Mouse (Mus musculus) ovary, postnatal 10 days (tissue): ENCODE results near the gene Stk39.
A peak's percentile ranks its signal among the peaks of the same experiment; 100 is the strongest.

Experiments
- DNase-seq: peaks from one replicate; pipeline ENCODE4 v3.0.0; 2022; ENCODE audit warnings: low spot score

The Stk39 gene

DNA sequence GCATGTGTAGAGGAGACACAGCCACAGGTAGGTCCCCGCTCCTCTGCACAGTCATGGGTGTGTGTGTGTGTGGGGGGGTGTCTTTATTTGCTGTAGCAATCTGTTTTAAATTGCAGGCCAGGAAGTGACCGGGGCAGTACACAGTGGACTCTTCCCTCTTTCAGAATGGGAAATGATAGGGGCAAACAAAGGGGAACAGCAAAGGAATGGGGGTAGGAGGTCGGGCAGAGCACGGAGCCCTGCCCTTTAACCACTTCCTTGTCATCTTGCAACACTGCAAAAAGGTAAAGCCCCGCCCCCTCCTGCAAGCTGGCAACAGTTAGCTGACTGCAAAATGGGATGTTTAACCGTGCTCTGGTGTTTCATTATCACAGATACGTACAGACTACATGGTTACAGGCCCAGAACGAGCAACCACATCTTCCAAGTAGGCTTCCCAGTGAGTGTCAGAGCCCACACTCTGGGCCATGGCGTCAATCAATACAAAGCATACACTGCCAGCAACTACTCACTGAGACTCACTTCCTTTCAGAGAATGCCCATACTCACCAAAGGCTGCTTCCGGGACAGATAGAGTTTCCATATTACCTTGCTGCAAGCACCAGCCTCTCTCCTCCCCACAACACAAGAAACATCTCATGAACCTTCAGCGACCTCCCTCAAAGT is 89.5 kb downstream of the Stk39 start:
- DNase-seq = no peak

DNA sequence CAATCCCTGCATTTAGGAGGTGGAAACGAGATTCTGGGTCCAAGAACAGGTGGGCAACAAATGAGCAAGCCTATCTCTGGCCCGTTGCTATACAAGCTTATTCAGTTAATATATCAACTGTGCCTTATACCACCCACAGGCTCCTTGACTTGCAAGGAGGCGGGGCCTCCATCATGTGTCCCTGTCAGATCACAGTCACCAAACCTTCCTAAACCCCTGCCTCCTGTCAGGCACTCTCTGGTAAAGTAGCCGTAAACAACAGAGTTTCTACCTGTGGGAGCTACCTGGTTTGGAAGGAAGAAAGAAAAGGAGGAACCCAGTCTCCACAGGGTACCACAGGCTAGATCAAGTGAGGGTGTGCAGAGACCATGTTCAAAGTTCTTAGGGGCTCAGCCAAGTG is 90.2 kb downstream of the Stk39 start:
- DNase-seq = no peak

DNA sequence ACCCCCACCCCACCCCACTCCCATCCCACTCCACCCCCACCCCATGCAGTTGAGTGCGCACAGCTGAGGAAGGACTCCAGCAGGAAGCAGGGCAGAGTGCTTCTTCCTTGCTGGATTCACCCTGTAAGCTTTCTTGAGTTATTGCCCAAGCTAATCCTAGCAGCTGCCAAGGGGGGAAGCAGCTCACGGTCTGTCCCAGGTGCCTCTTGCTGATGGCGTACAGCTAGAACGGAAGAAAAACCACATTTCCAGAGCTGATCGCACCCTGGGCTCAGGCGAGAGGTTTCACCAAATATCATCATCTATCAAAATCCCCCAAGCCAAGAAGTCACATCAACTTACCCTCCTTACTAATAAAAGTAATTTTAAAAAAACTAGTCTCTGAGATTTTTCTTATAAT is 90.9 kb downstream of the Stk39 start:
- no peak for DNase-seq

DNA sequence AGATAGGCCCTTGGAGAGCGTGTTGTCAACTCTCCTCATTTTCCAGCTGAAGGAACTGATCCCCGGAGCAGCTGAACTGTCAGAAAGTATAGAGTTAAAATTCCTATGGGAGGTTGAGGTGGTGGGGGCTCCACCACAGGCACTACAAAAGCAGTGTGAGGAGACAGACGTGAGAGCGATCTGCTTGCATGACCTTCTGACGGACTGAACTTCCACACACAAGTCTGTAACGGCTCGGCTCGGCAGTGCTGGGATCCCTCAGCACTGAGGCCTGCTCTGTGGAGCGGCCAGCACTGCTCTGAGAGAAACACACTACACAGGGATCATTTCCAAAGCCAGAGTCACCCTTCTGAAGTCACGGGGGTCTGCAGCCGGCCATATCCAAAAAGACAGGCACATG is 92.4 kb downstream of the Stk39 start:
- DNase-seq = no peak

DNA sequence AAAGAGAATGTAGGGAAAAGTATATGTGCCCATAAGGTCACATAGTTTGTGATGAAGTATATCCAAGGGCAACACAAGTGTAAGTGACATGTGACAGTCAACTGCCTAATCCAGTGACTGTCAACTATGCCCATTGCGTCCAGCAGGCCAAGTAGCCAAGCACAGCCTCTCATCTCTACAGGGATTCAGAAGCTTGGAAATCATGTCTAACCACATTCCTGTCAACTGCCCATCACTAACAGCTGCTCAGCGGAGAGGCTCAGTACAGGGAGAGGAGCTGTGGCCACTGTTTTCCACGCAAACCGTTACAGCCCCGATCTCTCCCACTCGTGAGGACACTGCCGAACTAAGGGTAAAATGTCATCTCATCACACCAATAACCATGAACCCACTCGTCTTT is 93.7 kb downstream of the Stk39 start:
- DNase-seq = no peak

DNA sequence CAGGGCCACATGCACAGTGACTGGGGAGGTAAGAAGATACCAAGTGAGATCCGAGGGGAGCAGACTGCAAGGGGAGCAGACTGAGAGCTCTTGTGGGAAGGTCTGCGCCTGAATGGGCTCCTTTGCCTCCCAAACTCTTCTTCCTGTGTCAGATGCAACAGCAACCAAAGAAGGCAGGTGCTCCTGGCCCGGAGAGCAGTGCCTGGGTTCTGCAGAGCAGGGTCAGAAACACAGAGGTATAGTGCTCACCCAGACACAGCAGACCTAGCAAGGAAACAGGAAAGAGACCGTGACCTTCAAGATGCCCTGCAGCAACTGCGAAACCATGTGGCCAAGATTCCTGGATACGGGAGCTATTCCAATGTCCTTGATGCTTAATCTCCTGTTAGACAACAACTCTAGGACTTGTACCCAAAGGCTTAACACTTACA is 94.8 kb downstream of the Stk39 start:
- DNase-seq = peak; percentile 9

DNA sequence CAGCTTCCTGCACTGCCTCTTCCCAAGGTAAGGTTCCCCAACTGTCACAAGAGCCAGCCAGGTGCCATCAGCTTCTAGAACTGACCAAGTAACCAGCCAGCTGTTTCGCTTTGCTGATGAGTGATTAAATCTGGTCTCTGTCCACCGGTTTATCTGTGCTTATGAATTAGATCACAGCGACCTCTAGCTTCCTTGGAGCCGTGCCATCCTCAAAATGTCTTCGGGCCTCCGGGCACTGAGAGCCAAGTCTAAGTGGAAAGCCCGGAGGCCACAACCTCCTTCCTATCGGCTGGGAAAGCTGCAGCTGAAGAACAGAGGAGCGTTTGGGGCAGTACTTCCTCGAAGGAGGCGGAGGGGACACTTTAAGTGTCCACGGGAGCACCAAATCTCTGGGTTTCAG is 95.4 kb downstream of the Stk39 start:
- peak; percentile 31 for DNase-seq

DNA sequence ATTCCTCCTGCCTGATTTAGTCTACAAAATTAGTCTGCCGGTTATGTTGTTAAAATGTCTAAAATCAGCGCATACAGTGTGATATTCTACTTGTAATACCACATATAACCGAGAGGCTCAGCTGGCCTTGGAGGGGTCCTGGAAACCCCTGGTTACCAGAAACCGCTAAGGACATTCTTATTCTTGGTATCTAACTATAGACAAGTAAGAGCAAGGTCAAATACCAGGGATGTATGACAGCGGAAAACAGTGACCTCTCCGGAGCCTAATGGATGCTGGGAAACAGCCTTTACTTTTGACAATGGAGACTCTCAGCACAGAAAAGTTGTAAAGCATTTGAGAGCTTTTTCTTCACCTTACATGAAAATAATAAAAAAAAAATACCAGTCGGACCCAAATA is 97.9 kb downstream of the Stk39 start:
- no peak for DNase-seq

DNA sequence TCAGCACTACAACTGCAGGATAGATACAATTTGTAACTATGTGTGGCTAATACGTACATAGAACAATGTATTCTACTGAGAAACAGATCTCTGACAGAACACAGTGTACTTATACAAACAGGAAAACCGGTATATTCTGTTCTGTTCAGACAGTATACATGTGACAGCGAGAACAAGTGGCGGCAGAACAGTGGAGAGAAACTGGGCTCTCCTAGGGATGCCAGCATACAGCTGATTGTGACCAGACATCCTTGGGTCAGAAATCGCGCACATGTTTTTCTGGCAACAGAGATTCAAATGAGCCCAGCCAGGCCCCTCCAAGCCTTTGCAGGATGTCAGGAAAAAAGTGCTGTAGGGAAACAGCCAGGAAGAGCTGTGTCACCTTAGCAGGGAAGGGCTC is 100.2 kb downstream of the Stk39 start:
- DNase-seq = no peak

DNA sequence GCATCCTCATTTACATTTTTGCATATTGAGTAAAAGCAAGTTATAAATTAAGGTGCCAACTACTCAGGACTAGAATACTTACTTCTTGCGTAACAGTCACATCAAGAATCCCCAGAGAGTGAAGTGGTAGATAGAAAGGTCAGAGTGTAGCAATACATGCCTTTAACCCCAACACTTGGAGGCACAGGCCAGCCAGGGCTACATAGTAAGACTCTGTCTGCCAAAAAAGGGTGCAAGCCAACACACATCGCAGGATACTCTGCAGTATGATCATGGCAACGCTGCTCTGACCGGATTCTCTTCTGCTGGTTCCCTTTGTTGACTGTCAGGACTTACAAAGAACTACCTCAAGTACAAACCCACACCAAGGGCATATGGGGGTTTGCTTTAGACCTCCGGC is 101.7 kb downstream of the Stk39 start:
- DNase-seq = no peak

DNA sequence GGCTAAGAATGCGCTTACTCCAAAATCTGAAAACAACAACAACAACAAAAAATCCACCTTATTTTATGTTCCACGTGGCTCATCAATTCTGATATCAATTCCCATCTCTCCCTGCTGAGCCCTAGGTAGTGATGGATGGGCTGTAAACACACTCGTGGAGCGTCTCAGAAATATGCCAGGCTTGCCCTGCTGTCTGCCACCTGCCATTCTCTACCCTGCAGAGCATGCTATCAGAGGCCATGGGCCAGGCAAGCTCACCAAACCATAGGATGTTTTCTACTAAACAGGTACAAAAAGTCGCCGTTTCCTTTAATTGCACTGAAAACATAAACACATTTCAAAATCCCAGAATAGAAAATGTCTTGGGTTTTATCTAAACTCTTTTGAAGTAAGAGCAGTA is 103.0 kb downstream of the Stk39 start:
- DNase-seq = no peak

DNA sequence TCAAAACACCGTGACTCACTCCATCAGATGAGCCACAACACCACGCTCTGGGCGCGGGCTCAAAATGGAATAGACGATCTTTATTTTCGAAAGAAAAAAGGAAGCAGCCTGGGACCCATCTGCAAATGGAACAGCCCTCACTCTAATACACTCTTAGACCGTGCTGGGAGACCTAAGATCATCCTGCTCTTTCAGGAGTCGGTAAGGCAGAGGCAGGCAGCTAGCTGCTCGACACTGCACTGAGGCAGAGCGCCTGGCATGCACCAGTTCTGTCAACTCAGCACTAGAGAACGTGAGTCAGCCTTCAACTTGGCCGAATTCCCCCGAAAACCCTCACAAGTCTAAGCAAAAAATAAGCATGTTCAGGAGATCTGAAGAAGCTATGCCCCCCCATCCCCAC is 104.1 kb downstream of the Stk39 start:
- no peak for DNase-seq

DNA sequence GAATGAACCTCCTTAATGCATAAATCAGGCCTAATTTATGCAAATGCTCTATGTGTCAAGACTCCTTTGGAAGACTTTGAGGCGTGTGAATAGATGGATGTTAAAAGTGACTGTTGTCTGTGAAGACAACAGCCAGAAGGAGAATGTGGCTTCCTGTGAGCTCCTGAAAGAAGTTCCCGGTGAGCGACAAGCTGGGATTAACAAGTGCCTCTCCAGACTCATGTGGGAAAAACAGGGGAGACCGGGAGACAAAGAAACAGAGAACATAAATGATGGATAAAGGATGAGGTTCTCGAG is 105.2 kb downstream of the Stk39 start:
- no peak for DNase-seq

DNA sequence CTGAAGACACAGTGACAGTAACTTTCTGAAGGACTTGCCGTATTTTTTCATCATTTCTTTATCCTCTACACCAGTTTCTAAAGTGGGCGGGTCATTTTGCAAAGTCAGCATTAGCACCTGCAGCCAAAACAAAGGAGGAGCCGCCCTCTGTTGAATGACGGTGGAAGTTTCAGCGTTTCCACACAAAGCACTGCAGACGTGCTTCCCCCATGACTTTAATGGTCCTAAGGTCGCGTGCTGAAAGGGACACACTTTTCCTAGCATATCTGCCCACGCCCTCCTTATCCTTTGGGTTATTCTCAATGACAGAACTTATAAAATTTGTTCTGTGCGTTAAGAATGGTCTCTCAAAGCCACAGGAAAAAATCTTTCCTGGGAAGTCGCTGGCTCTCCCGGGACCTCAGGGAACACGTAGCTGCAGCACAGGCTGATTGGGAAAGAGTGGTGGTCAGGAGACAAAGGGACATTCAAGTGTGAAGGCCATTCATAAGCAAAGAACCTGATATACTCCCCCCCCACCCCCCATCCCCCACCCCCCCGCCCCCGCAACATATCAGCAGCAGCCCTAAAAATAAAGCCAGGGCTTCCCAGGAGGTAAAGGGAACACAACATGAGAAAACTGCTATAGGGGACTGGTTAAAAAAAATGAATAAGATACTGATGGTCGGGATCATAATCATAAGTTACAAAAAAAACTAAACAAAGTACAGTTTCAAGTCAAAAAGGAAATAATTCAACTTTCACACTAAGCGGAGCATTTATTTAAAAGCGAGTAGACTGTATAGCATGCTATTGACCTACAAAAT is 105.8 kb downstream of the Stk39 start:
- no peak for DNase-seq

DNA sequence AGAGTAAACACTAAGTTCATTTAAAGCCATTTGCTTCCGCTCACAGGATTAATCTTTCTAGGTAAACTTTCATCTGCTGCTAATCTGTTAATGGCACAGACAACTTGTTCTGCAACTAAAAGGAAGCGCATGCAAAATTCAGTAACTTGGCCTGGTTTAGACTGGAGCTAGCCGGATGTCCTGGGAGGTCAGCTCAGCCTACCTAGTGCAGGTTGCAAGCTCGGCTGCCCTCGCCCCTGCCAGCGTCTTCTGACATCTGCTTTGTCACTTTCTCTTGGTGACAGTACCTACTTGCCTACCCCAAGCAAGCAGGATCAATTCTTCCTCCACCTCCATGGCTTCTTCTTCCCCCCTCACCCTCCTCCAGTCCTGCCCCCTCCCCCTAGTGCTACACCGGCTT is 106.6 kb downstream of the Stk39 start:
- DNase-seq = no peak

DNA sequence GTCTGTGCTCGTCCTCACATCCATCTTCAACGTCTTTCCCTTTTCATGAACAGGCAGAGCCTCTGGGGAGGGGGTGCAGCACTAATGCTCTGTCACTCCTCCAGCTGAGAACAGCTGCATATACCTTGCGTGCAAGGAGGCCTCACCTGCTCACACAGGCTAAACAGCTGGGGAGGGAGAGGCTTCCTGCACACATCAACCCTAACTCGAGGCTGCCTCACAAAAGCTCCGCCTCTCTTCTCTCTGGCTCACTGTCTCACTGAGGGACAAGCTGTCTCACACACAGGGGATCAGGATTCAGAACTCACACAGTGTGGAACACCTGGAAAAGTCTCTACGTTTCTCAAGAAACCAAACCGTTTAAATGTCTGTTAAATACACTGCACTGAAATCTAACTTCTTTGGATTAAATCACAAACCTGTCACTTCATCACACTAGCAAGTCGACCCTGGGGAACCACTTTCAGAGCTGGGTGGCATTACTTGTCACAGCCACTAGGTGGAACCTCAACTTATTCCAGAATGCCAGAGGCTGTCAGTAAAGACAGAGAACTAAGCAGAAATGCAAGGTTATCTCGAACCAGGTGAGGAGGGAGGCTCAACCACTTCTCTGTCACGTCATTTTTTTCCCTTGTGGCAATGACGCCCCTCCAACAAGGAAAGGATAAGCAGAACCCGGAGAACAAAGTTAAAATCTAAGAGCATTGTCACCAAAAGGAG is 107.7 kb downstream of the Stk39 start:
- DNase-seq = no peak

DNA sequence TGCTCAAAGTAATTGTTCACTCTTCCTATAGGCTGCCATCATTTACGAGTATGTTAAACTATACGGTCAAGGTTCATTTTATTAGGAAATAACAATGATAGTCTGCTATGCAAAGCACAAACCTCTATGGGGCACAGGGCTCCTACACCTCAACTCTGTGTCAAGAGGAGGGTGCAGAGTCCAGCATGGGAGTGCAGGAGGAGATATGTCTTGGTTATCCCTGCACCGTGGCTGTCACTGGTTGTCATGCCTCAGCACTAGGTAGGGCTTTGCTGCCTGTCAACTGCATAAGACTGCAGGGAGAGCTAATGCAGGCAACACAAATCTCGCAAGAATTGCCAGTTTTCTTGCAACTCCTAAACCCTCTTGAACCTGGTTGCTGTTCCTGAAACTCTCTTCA is 108.9 kb downstream of the Stk39 start:
- no peak for DNase-seq

DNA sequence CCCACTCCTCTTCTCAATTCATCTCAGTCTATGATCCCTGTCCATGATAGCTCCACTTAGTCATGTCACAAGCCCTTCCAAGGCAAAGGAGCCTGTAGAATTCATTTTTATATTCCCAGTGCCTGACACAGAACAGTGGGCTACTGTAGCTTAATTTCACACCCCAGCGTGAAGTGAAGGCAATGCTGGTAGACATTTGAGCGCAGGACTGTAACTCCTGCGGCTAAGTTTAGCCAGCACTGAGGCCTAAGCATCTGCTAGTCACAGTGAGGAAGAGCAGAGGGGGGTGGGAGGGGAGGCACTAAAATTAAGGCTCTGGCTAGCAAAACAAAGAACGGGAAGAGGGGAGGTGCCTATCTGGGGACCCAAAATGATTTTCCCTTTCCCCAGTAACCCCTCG is 110.4 kb downstream of the Stk39 start:
- no peak for DNase-seq

DNA sequence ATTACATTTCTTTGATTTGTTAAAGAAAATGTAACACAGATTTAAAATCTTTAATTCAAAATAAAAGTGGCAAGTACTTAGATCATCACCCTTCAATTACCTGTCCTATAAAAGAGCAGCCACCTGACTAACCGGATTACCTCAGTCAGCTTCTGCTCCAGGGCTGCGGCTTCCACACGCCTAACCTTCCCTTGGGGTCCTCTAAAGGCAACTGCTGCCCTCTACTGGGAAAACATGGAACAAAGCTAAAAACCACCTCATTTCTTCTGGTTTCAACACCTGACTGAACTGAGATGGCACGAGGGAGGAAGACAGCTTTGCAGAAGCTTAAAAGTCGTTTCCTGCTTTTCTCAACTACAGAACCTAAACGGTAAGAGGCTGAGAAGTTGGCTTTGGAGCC is 121.4 kb downstream of the Stk39 start:
- no peak for DNase-seq

DNA sequence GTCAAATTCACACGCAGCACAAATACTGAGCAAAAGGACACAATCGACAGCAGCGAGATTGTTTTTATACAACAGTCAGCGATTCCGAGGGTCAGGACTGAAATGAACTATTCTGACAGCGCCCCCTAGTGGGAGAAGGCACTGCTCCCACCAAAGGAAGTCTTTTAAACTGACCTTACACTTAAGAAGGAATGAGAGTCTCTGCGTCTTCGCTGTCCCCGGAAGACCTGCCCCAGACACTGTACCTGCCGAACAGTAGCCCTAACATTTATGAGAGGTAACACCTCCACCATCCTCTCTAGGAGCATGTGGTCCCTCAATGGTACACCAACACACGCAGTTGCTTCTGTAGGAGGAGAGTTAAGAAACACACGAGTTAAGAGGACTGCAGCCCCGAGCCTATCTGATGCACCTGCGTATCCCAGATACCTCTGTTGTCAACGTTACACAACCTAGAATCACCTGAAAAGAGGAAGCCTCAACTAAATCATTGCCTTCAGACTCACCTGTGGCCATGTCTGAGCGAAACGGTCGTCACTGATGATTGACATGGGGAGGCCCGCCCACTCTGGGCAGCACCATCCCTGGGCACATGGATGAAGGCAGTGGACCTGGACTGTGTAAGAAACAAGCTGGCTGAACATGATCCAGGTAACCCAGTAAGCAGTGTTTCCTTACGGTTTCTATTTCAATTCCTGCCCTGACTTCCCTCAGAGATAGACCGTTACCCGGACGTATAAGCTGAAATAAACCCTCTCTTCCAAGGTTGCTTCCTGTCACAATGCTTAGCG is 122.3 kb downstream of the Stk39 start:
- DNase-seq = peak; percentile 69

DNA sequence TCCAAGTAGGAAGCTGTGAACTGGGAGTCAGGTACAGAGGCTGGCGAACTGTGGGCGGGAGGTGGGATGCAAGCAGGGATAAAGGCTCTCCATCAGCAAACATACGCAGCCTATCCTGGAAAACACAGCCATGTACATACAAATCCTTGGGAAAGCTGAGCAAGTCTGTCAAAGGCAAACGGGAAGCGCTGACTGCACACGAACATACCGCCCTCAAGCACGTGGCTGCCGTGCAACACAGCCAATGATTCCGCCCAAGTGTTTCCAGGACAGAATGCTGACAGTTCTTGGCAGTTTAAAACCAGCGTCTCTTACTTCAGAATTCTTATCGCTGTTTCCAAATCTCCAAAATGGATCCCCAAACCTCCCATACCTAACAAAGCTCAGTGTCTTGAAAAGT is 123.1 kb downstream of the Stk39 start:
- DNase-seq = no peak

DNA sequence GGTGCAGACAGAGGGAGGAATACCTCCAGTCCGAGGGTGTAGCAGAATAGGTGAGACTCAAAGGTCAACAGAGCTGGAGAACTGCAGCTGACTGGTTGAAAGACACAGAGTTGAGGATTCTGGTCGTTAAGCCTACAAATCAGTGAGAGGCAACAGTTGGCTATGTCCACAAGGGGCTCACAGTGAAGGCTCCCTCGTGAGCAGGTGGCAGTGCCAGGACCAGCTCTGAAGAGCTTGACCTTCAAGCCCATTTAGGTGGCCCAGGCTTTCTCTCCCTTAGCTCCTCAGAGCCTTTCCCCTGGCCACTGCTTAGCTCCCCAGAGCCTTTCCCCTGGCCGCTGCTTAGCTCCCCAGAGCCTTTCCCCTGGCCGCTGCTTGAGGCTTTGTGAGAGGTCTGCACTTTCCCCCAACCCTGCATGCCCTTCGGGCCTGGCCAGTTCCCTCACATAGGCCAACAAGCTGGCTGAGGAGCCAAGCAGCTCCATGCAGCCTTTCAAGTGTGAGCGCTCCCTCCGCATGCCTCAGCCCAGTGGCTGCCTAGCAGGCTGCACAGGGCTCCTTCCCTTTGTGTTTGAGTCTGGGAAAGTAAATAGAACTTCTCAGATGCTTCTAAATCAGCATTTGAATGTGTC is 125.3 kb downstream of the Stk39 start:
- DNase-seq = no peak
